Mouse (Mus musculus) embryonic fibroblast, embryonic 13.5 days (primary cell): ENCODE measurements around the gene Iyd.

Experiments
- CTCF ChIP-seq: IDR thresholded peaks from 2 replicates; pipeline ENCODE4 v1.5.1; 2011; ENCODE audit warnings: mild to moderate bottlenecking, control low read depth, low read length, moderate library complexity, borderline replicate concordance; ENCODE audit not compliant: insufficient read depth
- POLR2A ChIP-seq: IDR thresholded peaks from 2 replicates; pipeline ENCODE4 v1.6.1; 2011; ENCODE audit warnings: low read depth, mild to moderate bottlenecking, control low read depth, low read length, moderate library complexity

GRCm38 (mm10) chr10:3530661-3531060, 9.4 kb upstream of the Iyd start:
- TF ChIP-seq CTCF (no peak), POLR2A (no peak)
